Mouse (Mus musculus) heart, embryonic 13.5 days (tissue): ENCODE measurements around the gene 4931406P16Rik. TPM values are rescaled to one million over a fixed set of nuclear protein-coding genes. Genes with fewer than 3 reads are reported as not detected.

Experiments
- ATAC-seq: fragments of 200-750 bp; cut with Nextera tagmentation; 2 replicates; pipeline ENCODE4 v1.8.0; 2017; ENCODE audit warnings: moderate TSS enrichment; ENCODE audit not compliant: insufficient number of reproducible peaks, low FRiP score, low TSS enrichment; ENCODE audit errors: extremely low read depth
- H3K27ac ChIP-seq: fragments of 300-500 bp; sonication (generic); replicated peaks from 2 replicates; pipeline ENCODE4 v1.5.1; 2015; ENCODE audit warnings: moderate library complexity, mild to moderate bottlenecking, inconsistent platforms
- H3K27me3 ChIP-seq: fragments of 300-500 bp; sonication (generic); replicated peaks from 2 replicates; pipeline ENCODE4 v1.6.1; 2015; ENCODE audit warnings: mild to moderate bottlenecking, inconsistent platforms
- H3K36me3 ChIP-seq: fragments of 300-500 bp; sonication (generic); 2 replicates; pipeline ENCODE4 v1.6.1; 2015; ENCODE audit warnings: mild to moderate bottlenecking, inconsistent platforms
- H3K4me1 ChIP-seq: fragments of 300-500 bp; sonication (generic); 2 replicates; pipeline ENCODE4 v1.6.1; 2015; ENCODE audit warnings: inconsistent platforms
- H3K4me2 ChIP-seq: fragments of 300-500 bp; sonication (generic); 2 replicates; pipeline ENCODE4 v1.6.1; 2015; ENCODE audit warnings: inconsistent platforms, mild to moderate bottlenecking, moderate library complexity
- H3K4me3 ChIP-seq: fragments of 300-500 bp; sonication (generic); 2 replicates; pipeline ENCODE4 v1.5.1; 2015; ENCODE audit warnings: moderate library complexity, mild to moderate bottlenecking, inconsistent platforms
- H3K9ac ChIP-seq: fragments of 300-500 bp; sonication (generic); 2 replicates; pipeline ENCODE4 v1.6.1; 2015; ENCODE audit warnings: inconsistent platforms, mild to moderate bottlenecking, moderate library complexity
- H3K9me3 ChIP-seq: fragments of 300-500 bp; sonication (generic); 2 replicates; pipeline ENCODE4 v1.6.1; 2016; ENCODE audit warnings: inconsistent platforms
- WGBS: fragments of 180-500 bp; shearing (Covaris S2); methylation state at CpG from one replicate; pipeline ENCODE4 v1.1.7; 2015; ENCODE audit warnings: mixed read lengths; 5-methylcytosine and 5-hydroxymethylcytosine counted together
- polyA plus RNA-seq: library from polyadenylated mRNA; unstranded; fragments of >200 nt; fragmentation: Nextera tagmentation; extraction: Ambion mirVana; gene quantifications from 2 replicates; pipeline ENCODE4 v1.2.1, GENCODE M21; 2015

Gene 4931406P16Rik
- polyA plus RNA-seq, result 28.4 and 28.7 TPM in 2 replicates

GRCm38 (mm10) chr7:34313443-34313875 lies at the start of gene 4931406P16Rik:
TSS of gene 4931406P16Rik (minus strand) at chr7:34313551.
- ATAC-seq, result peak; percentile 86
- H3K9me3 ChIP-seq, result no peaks in the 10 kb centered on the region
- 2% methylated on average over 32 of the region's 41 CpGs for WGBS
- peak within 1 kb of the TSS; percentile 94 for H3K4me3 ChIP-seq
- peaks cover 7% of the 10 kb centered on the region for H3K36me3 ChIP-seq
- peak within 1 kb of the TSS; percentile 97 for H3K27ac ChIP-seq
- peak within 1 kb of the TSS; percentile 79 for H3K4me2 ChIP-seq
- no peaks in the 10 kb centered on the region for H3K27me3 ChIP-seq
- peaks cover 48% of the 10 kb centered on the region for H3K4me1 ChIP-seq
- H3K9ac ChIP-seq, result peak within 1 kb of the TSS; percentile 99

GRCm38 (mm10) chr7:34355629-34356028 lies 42.3 kb upstream of the 4931406P16Rik start:
- Histone ChIP-seq H3K4me3 (no peak overlapping the region), H3K4me2 (no peak overlapping the region), H3K27ac (no peak overlapping the region), H3K9ac (no peak overlapping the region), H3K36me3 (peaks cover 84% of the 10 kb centered on the region), H3K9me3 (no peaks in the 10 kb centered on the region), H3K27me3 (no peaks in the 10 kb centered on the region), H3K4me1 (no peaks in the 10 kb centered on the region)
- 87% methylated on average over 4 of the region's 4 CpGs for WGBS
- no peak for ATAC-seq

- H3K4me2 ChIP-seq, result no peak overlapping the region
- no peaks in the 10 kb centered on the region for H3K27me3 ChIP-seq
- H3K9ac ChIP-seq, result no peak overlapping the region
- WGBS, result 84% methylated on average over 1 of the region's 1 CpGs
- no peaks in the 10 kb centered on the region for H3K4me1 ChIP-seq
- ATAC-seq, result no peak
- H3K9me3 ChIP-seq, result no peaks in the 10 kb centered on the region
- H3K27ac ChIP-seq, result no peak overlapping the region
- H3K36me3 ChIP-seq, result peaks cover 98% of the 10 kb centered on the region
- no peak overlapping the region for H3K4me3 ChIP-seq
These were observed 38.6 kb upstream of the 4931406P16Rik start for GRCm38 (mm10) chr7:34351997-34352396.

GRCm38 (mm10) chr7:34350166-34350565 lies 36.8 kb upstream of the 4931406P16Rik start:
- Histone ChIP-seq H3K4me2 (no peak overlapping the region), H3K4me1 (no peaks in the 10 kb centered on the region), H3K4me3 (no peak overlapping the region), H3K27me3 (no peaks in the 10 kb centered on the region), H3K36me3 (peaks cover 99% of the 10 kb centered on the region), H3K9me3 (no peaks in the 10 kb centered on the region), H3K27ac (no peak overlapping the region), H3K9ac (no peak overlapping the region)
- 63% methylated on average over 5 of the region's 5 CpGs for WGBS
- no peak for ATAC-seq

- 53% methylated on average over 1 of the region's 1 CpGs for WGBS
- Histone ChIP-seq H3K36me3 (peaks cover 97% of the 10 kb centered on the region), H3K27ac (no peak overlapping the region), H3K4me1 (no peaks in the 10 kb centered on the region), H3K9ac (no peak overlapping the region), H3K9me3 (no peaks in the 10 kb centered on the region), H3K4me3 (no peak overlapping the region), H3K4me2 (no peak overlapping the region), H3K27me3 (no peaks in the 10 kb centered on the region)
- ATAC-seq, result no peak
These were observed 34.7 kb upstream of the 4931406P16Rik start for GRCm38 (mm10) chr7:34348011-34348410.

- Histone ChIP-seq H3K4me1 (no peaks in the 10 kb centered on the region), H3K27ac (no peak overlapping the region), H3K27me3 (no peaks in the 10 kb centered on the region), H3K4me3 (no peak overlapping the region), H3K36me3 (peaks cover 97% of the 10 kb centered on the region), H3K4me2 (no peak overlapping the region), H3K9ac (no peak overlapping the region), H3K9me3 (no peaks in the 10 kb centered on the region)
- ATAC-seq, result no peak
- WGBS, result 81% methylated on average over 3 of the region's 3 CpGs
These were observed 33.7 kb upstream of the 4931406P16Rik start for GRCm38 (mm10) chr7:34347041-34347440.

- Histone ChIP-seq H3K9ac (no peak overlapping the region), H3K4me3 (no peak overlapping the region), H3K9me3 (no peaks in the 10 kb centered on the region), H3K4me1 (no peaks in the 10 kb centered on the region; the same call in 1 of the 2 replicates), H3K4me2 (no peak overlapping the region), H3K36me3 (peaks cover 97% of the 10 kb centered on the region), H3K27ac (no peak overlapping the region), H3K27me3 (no peaks in the 10 kb centered on the region)
- WGBS, result 83% methylated on average over 4 of the region's 4 CpGs
- no peak for ATAC-seq
These were observed 33.2 kb upstream of the 4931406P16Rik start for GRCm38 (mm10) chr7:34346505-34346904.

GRCm38 (mm10) chr7:34342040-34342793 lies 28.9 kb upstream of the 4931406P16Rik start:
- Histone ChIP-seq H3K4me3 (no peak overlapping the region), H3K4me1 (peaks cover 35% of the 10 kb centered on the region), H3K27me3 (no peaks in the 10 kb centered on the region), H3K9me3 (no peaks in the 10 kb centered on the region), H3K36me3 (peaks cover 80% of the 10 kb centered on the region), H3K9ac (no peak overlapping the region), H3K4me2 (no peak overlapping the region), H3K27ac (no peak overlapping the region)
- no peak for ATAC-seq
- WGBS, result 87% methylated on average over 10 of the region's 10 CpGs

- Histone ChIP-seq H3K9ac (no peak overlapping the region), H3K9me3 (peaks cover 3% of the 10 kb centered on the region; the same call in 1 of the 2 replicates), H3K4me3 (no peak overlapping the region), H3K27me3 (no peaks in the 10 kb centered on the region), H3K27ac (peak overlapping the region; percentile 84), H3K36me3 (peaks cover 72% of the 10 kb centered on the region), H3K4me1 (peaks cover 35% of the 10 kb centered on the region), H3K4me2 (no peak overlapping the region)
- 64% methylated on average over 5 of the region's 5 CpGs for WGBS
- no peak for ATAC-seq
These were observed 27.5 kb upstream of the 4931406P16Rik start for GRCm38 (mm10) chr7:34340841-34341240.

- peaks cover 3% of the 10 kb centered on the region; the same call in 1 of the 2 replicates for H3K9me3 ChIP-seq
- H3K4me1 ChIP-seq, result peaks cover 35% of the 10 kb centered on the region
- no peak for ATAC-seq
- peak overlapping the region; percentile 84 for H3K27ac ChIP-seq
- H3K36me3 ChIP-seq, result peaks cover 56% of the 10 kb centered on the region
- H3K4me2 ChIP-seq, result peak overlapping the region; percentile 48
- H3K9ac ChIP-seq, result no peak overlapping the region
- no peak overlapping the region for H3K4me3 ChIP-seq
- no peaks in the 10 kb centered on the region for H3K27me3 ChIP-seq
- WGBS, result 60% methylated on average over 5 of the region's 5 CpGs
These were observed 25.8 kb upstream of the 4931406P16Rik start for GRCm38 (mm10) chr7:34339164-34339489.

GRCm38 (mm10) chr7:34338445-34339163 lies 25.3 kb upstream of the 4931406P16Rik start:
- Histone ChIP-seq H3K4me1 (peaks cover 35% of the 10 kb centered on the region), H3K9me3 (peaks cover 3% of the 10 kb centered on the region; the same call in 1 of the 2 replicates), H3K27me3 (no peaks in the 10 kb centered on the region), H3K4me3 (0 out of 2 replicates have a peak overlapping the region, but pooled peaks have one; percentile 7), H3K9ac (no peak overlapping the region), H3K36me3 (peaks cover 51% of the 10 kb centered on the region), H3K27ac (peak overlapping the region; percentile 84), H3K4me2 (peak overlapping the region; percentile 48)
- 36% methylated on average over 9 of the region's 9 CpGs for WGBS
- ATAC-seq, result peak; percentile 66; the same call in 1 of the 2 replicates
